Mouse (Mus musculus) lung, postnatal 0 days (tissue): ENCODE measurements around the gene Txn2.

ENCODE experiments used
- CTCF ChIP-seq: IDR thresholded peaks from 2 replicates; pipeline ENCODE4 v1.5.1; 2016; ENCODE audit warnings: antibody characterized with exemption, mild to moderate bottlenecking
- EP300 ChIP-seq: IDR thresholded peaks from 2 replicates; pipeline ENCODE4 v1.6.1; 2016; ENCODE audit warnings: antibody characterized with exemption, mild to moderate bottlenecking, control low read depth

- no peak for TF ChIP-seq CTCF
- peak; percentile 65; the same call in 1 of the 2 replicates for TF ChIP-seq EP300
These were observed 35.5 kb downstream of the Txn2 start for GRCm38 (mm10) chr15:77893292-77893691.
